Mouse (Mus musculus) heart, embryonic 14.5 days (tissue): Measurements from ENCODE around the gene Tubd1. TPM values are rescaled to one million over a fixed set of nuclear protein-coding genes. Genes with fewer than 3 reads are reported as not detected.

Experiments used
- ATAC-seq: fragments of 200-750 bp; cut with Nextera tagmentation; 2 replicates; pipeline ENCODE4 v1.8.0; 2017; ENCODE audit warnings: low read depth, moderate TSS enrichment; ENCODE audit not compliant: insufficient number of reproducible peaks, insufficient read depth, low FRiP score
- H3K27ac ChIP-seq, 2 experiments: fragments of 200-500 bp in 1 of 2; fragments of 300-500 bp in 1 of 2; sonication (generic) in 1 of 2; replicated peaks in 1 of 2; 2 replicates each; pipeline ENCODE4 v1.5.1; 2012 to 2014; ENCODE audit warnings: low read depth in 2 of 2, low read length in 2 of 2, control low read depth in 1 of 2, mild to moderate bottlenecking in 1 of 2, mixed read lengths in 1 of 2; ENCODE audit not compliant: control insufficient read depth in 1 of 2, insufficient read depth in 1 of 2
- H3K27me3 ChIP-seq: fragments of 300-500 bp; sonication (generic); 2 replicates; pipeline ENCODE4 v1.6.1; 2014; ENCODE audit warnings: mild to moderate bottlenecking, low read length, control low read depth; ENCODE audit not compliant: control insufficient read depth, insufficient read depth
- H3K36me3 ChIP-seq: fragments of 300-500 bp; sonication (generic); 2 replicates; pipeline ENCODE4 v1.6.1; 2014; ENCODE audit warnings: mild to moderate bottlenecking, control low read depth, low read length, mixed read lengths; ENCODE audit not compliant: control insufficient read depth, insufficient read depth
- H3K4me1 ChIP-seq, 2 experiments: fragments of 200-500 bp in 1 of 2; fragments of 300-500 bp in 1 of 2; sonication (generic) in 1 of 2; 2 replicates each; pipeline ENCODE4 v1.6.1; 2012 to 2014; ENCODE audit warnings: low read length in 2 of 2, control low read depth in 1 of 2, mixed read lengths in 1 of 2; ENCODE audit not compliant: control insufficient read depth in 2 of 2, insufficient read depth in 2 of 2
- H3K4me2 ChIP-seq: fragments of 300-500 bp; sonication (generic); 2 replicates; pipeline ENCODE4 v1.6.1; 2014; ENCODE audit warnings: mild to moderate bottlenecking, low read length
- H3K4me3 ChIP-seq, 2 experiments: fragments of 200-500 bp in 1 of 2; fragments of 300-500 bp in 1 of 2; sonication (generic) in 1 of 2; 2 replicates each; pipeline ENCODE4 v1.5.1; 2012 to 2014; ENCODE audit warnings: low read length in 2 of 2, mild to moderate bottlenecking in 2 of 2, control low read depth in 1 of 2, low read depth in 1 of 2, moderate library complexity in 1 of 2; ENCODE audit not compliant: control insufficient read depth in 1 of 2, insufficient read depth in 1 of 2
- H3K9ac ChIP-seq: fragments of 300-500 bp; sonication (generic); 2 replicates; pipeline ENCODE4 v1.6.1; 2014; ENCODE audit warnings: mild to moderate bottlenecking, low read length
- H3K9me3 ChIP-seq: fragments of 300-500 bp; sonication (generic); 2 replicates; pipeline ENCODE4 v1.6.1; 2016; ENCODE audit warnings: low read length, control low read depth; ENCODE audit not compliant: control insufficient read depth
- WGBS: fragments of 180-500 bp; shearing (Covaris S2); extraction: QIAGEN DNeasy Blood & Tissue Kit; methylation state at CpG from one replicate; pipeline ENCODE4 v1.1.7; 2014; 5-methylcytosine and 5-hydroxymethylcytosine counted together
- polyA plus RNA-seq: library from polyadenylated mRNA; unstranded; fragments of >200 nt; fragmentation: Nextera tagmentation; extraction: Ambion mirVana; gene quantifications from 2 replicates; pipeline ENCODE4 v1.2.1, GENCODE M21; 2014

Tubd1 gene
- polyA plus RNA-seq, 1 experiment from 2014 or later = 12.0 TPM

DNA sequence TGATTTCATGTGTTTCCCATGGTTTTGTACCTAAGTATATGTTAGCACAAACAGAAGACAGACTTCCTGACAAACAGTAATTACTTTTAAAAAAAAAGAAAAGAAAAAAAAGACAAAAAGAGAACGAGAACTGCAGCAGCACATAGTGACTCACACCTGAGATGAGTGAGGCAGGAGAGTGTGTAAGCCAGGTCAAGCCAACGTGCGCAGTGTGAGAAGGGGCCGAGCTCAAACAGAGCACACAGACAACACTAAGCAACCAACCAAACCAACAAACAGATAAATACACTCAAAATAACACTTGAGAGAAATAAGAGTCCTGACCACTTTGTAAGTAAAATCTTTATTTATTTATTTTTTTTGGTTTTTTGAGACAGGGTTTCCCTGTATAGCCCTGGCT is 45.3 kb downstream of the Tubd1 start:
- Histone ChIP-seq H3K9ac (no peak overlapping the region), H3K27me3 (no peaks in the 10 kb centered on the region), H3K9me3 (no peaks in the 10 kb centered on the region), H3K4me3 (no peak overlapping the region), H3K4me2 (no peak overlapping the region), H3K4me1 (peaks cover 5 to 31% of the 10 kb centered on the region in 2 experiments), H3K27ac (no peak overlapping the region), H3K36me3 (0 out of 2 replicates have a peak, but pooled peaks cover 1% of the 10 kb centered on the region)
- no peak for ATAC-seq
- 84% methylated on average over 4 of the region's 4 CpGs for WGBS

DNA sequence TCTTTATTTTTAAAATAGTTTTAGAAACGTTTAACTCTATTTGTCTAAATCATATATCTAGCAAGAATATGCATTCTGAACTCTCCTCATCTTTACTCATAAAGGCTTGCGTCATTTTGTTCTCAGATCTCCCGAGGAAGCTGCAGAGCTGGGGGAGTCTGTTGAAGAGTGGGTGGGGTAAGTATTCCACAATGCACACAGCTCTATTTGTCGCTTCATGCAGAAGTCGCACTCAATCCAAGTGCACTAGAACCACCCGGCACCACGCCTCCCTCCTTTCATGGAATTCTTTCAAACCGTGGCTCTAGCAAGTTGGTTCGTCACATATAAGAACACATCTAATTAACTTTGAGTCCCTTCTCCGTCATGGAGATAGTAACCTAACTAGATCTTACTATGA is 45.8 kb downstream of the Tubd1 start:
- no peaks in the 10 kb centered on the region for H3K36me3 ChIP-seq
- 86% methylated on average over 10 of the region's 10 CpGs for WGBS
- H3K9ac ChIP-seq = no peak overlapping the region
- H3K27ac ChIP-seq = no peak overlapping the region
- no peak overlapping the region for H3K4me2 ChIP-seq
- ATAC-seq = no peak
- H3K27me3 ChIP-seq = no peaks in the 10 kb centered on the region
- no peak overlapping the region for H3K4me3 ChIP-seq
- peaks cover 5 to 29% of the 10 kb centered on the region in 2 experiments for H3K4me1 ChIP-seq
- no peaks in the 10 kb centered on the region for H3K9me3 ChIP-seq

DNA sequence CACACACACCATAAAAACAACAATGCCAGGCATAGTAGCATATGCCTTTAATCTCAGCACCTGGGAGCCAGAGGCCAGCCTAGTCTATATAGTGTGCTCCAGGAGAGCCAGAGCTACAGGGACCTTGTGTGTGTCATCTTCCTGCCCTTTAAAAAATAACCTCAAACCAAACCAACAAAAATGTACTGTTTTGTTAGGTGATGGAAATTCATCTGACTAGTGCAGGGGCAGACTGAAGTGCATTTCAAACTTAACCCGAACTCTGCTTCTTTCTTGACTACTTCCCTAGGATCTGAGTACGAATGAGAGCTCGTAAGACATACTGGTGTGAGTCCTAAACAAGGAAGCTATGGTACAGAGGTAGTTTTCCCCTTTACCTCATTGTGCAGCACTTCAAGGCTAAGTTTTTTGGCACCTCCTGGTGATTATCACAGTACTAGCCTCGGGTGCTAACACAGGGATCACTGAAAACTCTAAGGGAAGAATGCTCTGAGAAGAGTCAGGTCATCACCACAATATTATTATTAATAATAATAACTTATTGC is 46.6 kb downstream of the Tubd1 start:
- 77% methylated on average over 4 of the region's 4 CpGs for WGBS
- Histone ChIP-seq H3K4me2 (no peak overlapping the region), H3K27me3 (no peaks in the 10 kb centered on the region), H3K27ac (no peak overlapping the region), H3K4me1 (peaks cover 5 to 29% of the 10 kb centered on the region in 2 experiments), H3K9ac (no peak overlapping the region), H3K9me3 (no peaks in the 10 kb centered on the region), H3K36me3 (no peaks in the 10 kb centered on the region), H3K4me3 (no peak overlapping the region)
- no peak for ATAC-seq

DNA sequence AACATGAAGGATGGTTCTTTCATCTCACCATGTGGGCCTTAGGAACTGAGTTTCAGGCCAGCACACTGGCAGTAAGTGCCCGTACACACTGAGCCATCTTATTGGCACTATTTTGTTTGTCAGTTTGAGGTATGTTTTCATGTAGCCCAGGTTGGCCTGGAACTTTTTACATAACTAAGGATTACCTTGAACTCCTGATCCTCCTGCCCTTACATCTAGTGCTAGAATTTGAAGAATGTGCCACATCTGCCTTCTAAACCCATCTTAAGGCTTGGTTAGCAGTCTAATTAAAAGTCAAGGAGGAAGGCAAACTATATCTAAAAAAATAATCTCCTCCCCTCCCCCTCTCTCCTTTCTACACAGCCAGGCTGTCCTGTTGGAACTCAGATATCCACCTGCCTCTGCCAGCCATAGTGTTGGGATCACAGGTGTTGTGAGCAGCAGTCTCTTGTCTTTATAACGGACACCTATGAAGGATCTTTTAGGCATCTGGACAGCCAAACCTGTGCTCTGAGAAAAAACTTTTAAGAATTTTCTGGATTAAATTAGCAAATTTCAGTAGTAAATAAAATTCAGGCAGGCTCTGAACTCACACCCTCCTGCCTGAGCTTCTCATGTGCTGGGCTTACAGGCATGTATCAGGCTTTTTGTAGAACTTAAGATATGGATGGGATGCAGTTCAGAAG is 47.3 kb downstream of the Tubd1 start:
- H3K4me3 ChIP-seq = no peak overlapping the region
- peaks cover 5 to 29% of the 10 kb centered on the region in 2 experiments for H3K4me1 ChIP-seq
- no peaks in the 10 kb centered on the region for H3K36me3 ChIP-seq
- no peaks in the 10 kb centered on the region for H3K27me3 ChIP-seq
- no peak for ATAC-seq
- no peak overlapping the region for H3K4me2 ChIP-seq
- no peaks in the 10 kb centered on the region for H3K9me3 ChIP-seq
- H3K27ac ChIP-seq = peak overlapping the region; percentile 68 to 74; a peak in 3 of 4 replicates
- WGBS = 81% methylated on average over 2 of the region's 2 CpGs
- H3K9ac ChIP-seq = no peak overlapping the region

DNA sequence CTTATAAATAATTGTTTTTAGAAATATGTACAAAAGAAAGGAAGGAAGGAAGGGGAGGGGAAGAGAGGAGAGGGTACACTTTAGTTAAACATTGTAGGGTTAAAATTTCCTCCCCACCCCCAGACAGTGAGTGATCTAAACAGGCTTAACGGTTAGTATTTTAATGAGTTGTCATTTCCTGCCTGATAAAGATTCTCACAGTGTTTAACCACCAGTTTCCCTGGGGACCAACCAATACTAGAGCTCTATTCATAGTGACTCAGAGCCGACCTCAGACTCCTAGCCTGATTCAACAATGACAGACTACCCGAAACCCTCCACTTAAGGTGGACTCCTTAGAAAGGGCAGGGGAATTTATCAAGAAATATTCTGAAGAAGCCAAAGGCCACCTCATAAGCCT is 48.2 kb downstream of the Tubd1 start:
- Histone ChIP-seq H3K4me3 (no peak overlapping the region), H3K27ac (peak overlapping the region; percentile 49 to 74; a peak in 3 of 4 replicates), H3K4me1 (peaks cover 4 to 22% of the 10 kb centered on the region in 2 experiments), H3K9ac (0 out of 2 replicates have a peak overlapping the region, but pooled peaks have one; percentile 3), H3K4me2 (no peak overlapping the region; the same call in 1 of the 2 replicates), H3K36me3 (no peaks in the 10 kb centered on the region), H3K27me3 (no peaks in the 10 kb centered on the region), H3K9me3 (no peaks in the 10 kb centered on the region)
- peak; percentile 77 for ATAC-seq
- 16% methylated on average over 3 of the region's 3 CpGs for WGBS

DNA sequence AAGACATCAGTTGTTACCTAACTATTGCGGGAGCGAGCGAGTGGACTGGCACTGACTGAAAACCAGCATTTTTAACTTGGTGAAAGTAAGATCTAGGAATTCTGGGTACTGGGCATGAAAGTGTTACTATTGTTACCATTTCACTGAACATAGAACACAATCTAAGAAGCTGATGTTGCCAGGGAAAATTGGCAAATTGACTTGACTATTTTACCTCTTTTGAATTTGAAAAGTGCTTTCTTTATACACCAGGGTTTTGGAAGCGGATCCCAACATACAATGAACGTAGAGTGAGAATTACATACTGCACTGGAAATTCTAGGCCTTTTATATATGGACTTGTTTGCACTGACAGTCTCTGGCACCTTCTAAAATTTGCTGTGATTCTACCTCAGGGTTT is 48.7 kb downstream of the Tubd1 start:
- no peak for ATAC-seq
- 78% methylated on average over 5 of the region's 5 CpGs for WGBS
- no peak overlapping the region; the same call in 1 of the 2 replicates for H3K4me2 ChIP-seq

DNA sequence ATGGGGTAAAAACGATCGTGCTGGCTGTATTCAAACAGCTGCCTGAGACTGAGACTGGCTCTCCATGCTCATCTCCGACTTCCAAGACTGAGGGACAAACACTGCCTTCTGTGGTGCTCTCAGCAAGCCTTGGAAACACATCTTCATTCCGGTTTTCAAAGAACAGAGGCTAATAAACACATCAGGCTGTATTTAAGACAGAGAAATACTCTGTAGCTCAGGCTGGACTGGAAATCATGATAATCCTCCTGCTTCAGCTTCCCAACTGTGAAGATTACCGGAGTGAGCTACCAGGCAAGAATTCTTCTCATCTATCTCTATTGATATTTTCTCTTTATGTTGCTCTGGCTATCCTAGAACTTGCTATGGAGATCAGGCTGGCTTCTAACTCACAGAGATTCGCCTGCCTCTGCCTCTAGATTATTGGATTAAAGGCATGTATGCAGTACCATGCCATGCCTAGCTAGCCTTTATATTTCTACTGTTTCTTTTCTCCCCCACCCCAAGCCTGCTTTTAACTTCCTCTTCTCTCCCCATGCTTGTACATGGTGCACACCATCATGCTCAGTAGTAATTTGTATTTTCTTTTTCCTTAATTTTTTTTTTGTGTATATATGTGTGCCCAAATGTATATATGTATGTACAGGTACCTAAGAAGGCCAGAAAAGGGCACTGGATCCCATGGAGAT is 49.5 kb downstream of the Tubd1 start:
- H3K27ac ChIP-seq = peak overlapping the region in 1 of 2 experiments; percentile 34; a peak in 2 of 4 replicates
- 82% methylated on average over 6 of the region's 6 CpGs for WGBS
- ATAC-seq = no peak
- H3K9me3 ChIP-seq = no peaks in the 10 kb centered on the region
- no peak overlapping the region for H3K4me3 ChIP-seq
- no peak overlapping the region for H3K9ac ChIP-seq
- no peaks in the 10 kb centered on the region for H3K36me3 ChIP-seq
- H3K27me3 ChIP-seq = no peaks in the 10 kb centered on the region
- H3K4me2 ChIP-seq = no peak overlapping the region
- H3K4me1 ChIP-seq = peaks cover 4 to 19% of the 10 kb centered on the region in 2 experiments

More for the DNA sequence above, 48.7 kb downstream of the Tubd1 start:
- peaks cover 4 to 19% of the 10 kb centered on the region in 2 experiments for H3K4me1 ChIP-seq
- H3K9ac ChIP-seq = 0 out of 2 replicates have a peak overlapping the region, but pooled peaks have one; percentile 3
- peak overlapping the region; percentile 34 to 49; a peak in 3 of 4 replicates for H3K27ac ChIP-seq
- H3K36me3 ChIP-seq = no peaks in the 10 kb centered on the region
- H3K4me3 ChIP-seq = no peak overlapping the region
- no peaks in the 10 kb centered on the region for H3K9me3 ChIP-seq
- H3K27me3 ChIP-seq = no peaks in the 10 kb centered on the region
